17 mouse cellular contexts compared by ENCODE assay signal in the genomic region with DNA sequence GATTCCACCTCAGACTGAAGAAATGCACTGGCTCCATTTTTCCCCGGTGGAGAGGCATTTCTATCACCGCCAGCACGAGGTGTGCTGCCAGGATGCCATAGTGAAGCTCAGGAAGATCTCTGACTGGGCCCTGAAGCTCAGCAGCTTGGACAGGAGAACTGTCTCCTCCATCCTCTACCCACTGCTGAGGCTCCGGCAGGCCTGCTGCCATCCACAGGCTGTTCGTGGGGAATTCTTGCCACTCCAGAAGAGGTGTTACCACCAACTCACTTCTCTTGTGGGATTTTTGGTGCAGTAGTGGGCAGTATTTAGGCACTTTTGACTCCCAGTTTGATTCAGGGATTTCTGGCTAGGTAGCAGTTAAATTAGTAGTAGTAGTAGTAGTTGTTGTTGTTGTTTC.
"Had no signal": no experiment of that assay in that cellular context is flagged by ENCODE, and none has a peak within 500 bp of the region (broad histone marks: within the 10 kb centered on the region; RNA-seq: fewer than 3 reads in every experiment).

No protein-coding gene starts in this region.

- H3K27ac ChIP-seq: lung, embryonic 15.5 days; macrophage; midbrain, embryonic 13.5 days; midbrain, embryonic 15.5 days; neural tube, embryonic 12.5 days; stomach, embryonic 15.5 days; stomach, postnatal 0 days had no signal

- DNase-seq: liver, postnatal 0 days; lung, adult 2 months; lung, postnatal 14 days; lung, postnatal 36 days; thymus, adult 2 months; thymus, postnatal 25 days; thymus, postnatal 4 days had no signal

- H3K4me3 ChIP-seq: lung, embryonic 15.5 days; megakaryocyte, embryonic 14.5 days; midbrain, embryonic 13.5 days; midbrain, embryonic 15.5 days; neural tube, embryonic 12.5 days; stomach, embryonic 15.5 days had no signal

- ATAC-seq: liver, postnatal 0 days; lung, postnatal 0 days; midbrain, embryonic 13.5 days; midbrain, embryonic 15.5 days had no signal

- H3K4me1 ChIP-seq: lung, embryonic 15.5 days; megakaryocyte, embryonic 14.5 days; midbrain, embryonic 13.5 days; midbrain, embryonic 15.5 days; neural tube, embryonic 12.5 days; stomach, embryonic 15.5 days had no signal

- H3K9me3 ChIP-seq: lung, embryonic 15.5 days; megakaryocyte, embryonic 14.5 days; midbrain, embryonic 13.5 days; midbrain, embryonic 15.5 days; neural tube, embryonic 12.5 days; stomach, embryonic 15.5 days had no signal

- H3K4me2 ChIP-seq: lung, embryonic 15.5 days; midbrain, embryonic 11.5 days; midbrain, embryonic 13.5 days; midbrain, embryonic 15.5 days; neural tube, embryonic 12.5 days; stomach, embryonic 15.5 days had no signal

- H3K27me3 ChIP-seq: lung, embryonic 15.5 days; megakaryocyte, embryonic 14.5 days; midbrain, embryonic 13.5 days; midbrain, embryonic 15.5 days; neural tube, embryonic 12.5 days; stomach, embryonic 15.5 days had no signal

- H3K9ac ChIP-seq: liver, postnatal 0 days; lung, embryonic 15.5 days; midbrain, embryonic 13.5 days; midbrain, embryonic 15.5 days; neural tube, embryonic 12.5 days; stomach, embryonic 15.5 days had no signal
